Mouse (Mus musculus) T-cell, adult 2 months (primary cell): ENCODE data around the gene Asap2.

Source experiments
- DNase-seq: peaks from one replicate; pipeline ENCODE4 v3.0.0; 2022; ENCODE audit warnings: low spot score

The Asap2 gene

GRCm38 (mm10) chr12:21264970-21265369 is 274.7 kb downstream of the Asap2 start:
- no peak for DNase-seq

- no peak for DNase-seq
These were observed 275.2 kb downstream of the Asap2 start for GRCm38 (mm10) chr12:21265501-21265900.

GRCm38 (mm10) chr12:21265946-21266783 is 275.9 kb downstream of the Asap2 start:
- DNase-seq = no peak

DNA sequence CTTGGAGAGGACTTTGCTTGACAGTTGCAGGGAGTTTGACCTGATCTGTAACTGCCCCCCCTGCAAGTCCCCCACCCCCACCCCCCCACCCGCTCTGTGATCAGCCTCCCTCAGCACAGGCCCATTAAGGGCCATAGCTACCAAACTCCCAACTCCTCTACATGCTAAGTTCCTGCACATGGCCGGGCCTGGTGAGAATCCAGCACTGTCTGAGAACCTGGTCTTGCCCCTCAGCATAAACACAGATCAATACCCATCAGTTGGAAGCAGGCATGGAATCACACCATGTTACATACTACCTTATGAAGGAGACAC is 276.5 kb downstream of the Asap2 start:
- no peak for DNase-seq

GRCm38 (mm10) chr12:21268083-21268616 is 277.9 kb downstream of the Asap2 start:
- no peak for DNase-seq

DNA sequence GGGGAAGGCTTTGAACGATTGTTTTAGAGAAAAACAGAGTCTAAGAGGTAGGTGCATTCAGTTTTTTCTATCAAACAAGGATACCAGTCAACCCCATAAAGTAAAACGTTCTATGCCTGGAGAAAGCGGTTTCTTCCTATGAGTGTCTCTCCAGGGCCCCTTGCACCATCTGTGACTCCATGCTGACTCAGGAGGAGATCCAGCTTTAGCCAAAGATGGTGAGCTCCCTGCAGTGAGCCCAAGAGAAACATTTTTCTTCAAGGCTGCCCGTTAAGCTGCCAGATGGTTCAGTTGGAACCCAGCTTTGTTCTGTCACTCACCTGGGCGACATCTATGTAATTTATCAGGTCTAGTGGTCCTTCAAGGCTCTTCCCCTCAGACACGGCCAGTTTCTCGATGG is 284.2 kb downstream of the Asap2 start:
- no peak for DNase-seq

DNA sequence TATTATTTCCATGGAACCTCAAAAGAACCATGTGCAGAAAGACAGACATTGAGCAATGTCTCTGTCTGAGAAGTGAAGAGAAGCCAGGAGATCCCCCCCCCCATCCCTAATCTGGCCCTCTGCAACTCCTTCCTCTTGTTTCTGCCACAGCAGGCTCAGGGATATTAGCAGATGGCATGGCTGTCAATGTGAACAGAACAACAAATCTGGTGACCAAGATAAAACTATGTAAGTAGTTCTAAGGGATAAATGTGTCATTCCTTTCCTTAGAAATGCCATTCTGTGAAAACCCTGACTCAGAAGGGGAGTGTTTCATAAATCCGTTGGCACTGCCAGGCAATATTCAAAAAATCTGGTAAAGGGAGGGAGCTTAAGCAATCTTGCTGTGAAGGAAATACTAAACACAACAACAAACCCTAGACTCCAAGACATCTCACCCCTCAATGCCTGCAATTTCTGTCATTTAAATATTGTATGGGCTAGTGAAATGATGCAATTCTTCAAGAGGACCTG is 287.1 kb downstream of the Asap2 start:
- DNase-seq = no peak

- DNase-seq = no peak
These were observed 294.6 kb downstream of the Asap2 start, which contains the start of gene Cpsf3 for GRCm38 (mm10) chr12:21284761-21285441. Cpsf3 (plus strand) TSS chr12:21285391.

DNA sequence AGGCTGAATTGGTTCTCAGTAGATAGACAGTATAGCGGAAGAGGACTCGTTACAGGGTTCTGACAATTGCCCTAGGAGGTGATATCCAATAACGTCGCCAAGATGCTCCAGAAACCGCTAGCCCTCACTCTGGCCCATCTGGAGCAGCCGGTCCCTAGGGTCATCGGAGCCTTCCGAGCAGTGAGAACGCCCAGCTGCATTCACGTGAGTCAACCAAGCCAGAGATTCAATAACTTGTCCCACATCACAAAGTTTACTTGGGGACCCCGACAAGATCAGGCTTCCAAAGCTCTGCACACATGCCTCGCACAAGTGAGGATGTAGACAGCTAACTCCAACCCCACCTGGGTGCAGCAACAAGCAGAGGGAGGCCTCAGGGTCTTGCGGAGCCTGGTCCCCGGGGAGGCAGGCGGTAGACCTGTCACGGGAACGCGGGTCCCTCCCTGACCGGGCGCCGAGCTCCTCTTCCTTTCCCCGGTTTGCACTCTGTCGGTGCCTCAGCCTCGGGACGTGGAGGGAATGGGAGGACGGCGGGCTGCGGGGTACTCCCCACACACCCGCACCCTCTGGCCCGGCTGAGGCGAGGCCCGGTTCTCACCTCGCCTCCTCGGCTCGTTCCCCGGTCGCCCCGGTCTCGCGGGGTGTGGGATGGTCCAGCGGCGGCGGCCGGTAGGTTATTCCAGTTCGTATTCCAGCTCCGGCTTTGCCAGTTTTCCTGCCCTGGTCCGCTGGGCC is 295.4 kb downstream of the Asap2 start:
- no peak for DNase-seq

GRCm38 (mm10) chr12:21286243-21286622 is 296.0 kb downstream of the Asap2 start, which contains the start of gene Itgb1bp1:
Itgb1bp1 (minus strand) TSS chr12:21286284.
- peak; percentile 97 for DNase-seq

DNA sequence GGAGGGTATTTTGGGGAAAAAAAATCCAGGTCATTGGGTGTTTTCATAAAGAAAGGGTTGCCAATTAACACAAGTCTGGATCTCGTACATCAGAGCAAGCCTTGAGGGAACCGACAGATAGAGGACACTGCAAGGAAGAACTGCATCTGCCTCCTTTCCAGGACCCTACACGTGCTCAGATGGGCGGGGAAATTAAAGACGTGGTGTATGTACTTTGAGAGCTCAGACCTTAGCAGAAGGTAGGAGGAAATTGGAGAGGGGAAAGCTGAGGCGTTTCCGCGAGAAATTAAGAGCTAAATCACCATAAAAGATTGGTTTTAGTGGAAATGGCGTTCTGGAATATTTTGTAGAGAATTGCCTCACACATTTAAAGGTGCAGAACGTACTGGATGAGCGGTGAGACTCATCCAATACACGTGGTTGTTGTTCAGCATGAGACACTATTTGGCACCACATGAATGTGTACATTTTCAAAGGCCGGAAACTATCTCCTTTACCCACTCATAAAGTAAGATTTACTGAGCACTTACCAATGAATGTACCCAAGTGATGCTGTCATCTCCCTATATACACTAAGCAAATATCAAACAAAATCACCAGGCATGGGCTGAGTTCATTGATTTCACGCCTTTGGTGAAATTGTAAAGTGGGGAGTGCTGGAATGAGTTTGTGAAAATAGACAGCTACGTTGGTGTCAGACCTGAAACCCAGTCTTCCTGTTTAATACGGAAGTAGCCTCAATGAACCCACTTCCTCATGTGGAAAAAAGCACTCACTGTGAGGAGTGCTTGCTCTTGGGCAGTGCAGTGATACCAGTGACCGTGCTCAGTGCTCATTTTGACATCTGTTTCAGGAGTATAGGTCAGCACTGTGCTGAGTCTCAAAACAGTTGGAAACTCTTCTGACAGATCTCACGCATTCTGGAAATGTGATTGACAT is 296.7 kb downstream of the Asap2 start:
- peak; percentile 57 for DNase-seq

GRCm38 (mm10) chr12:21288716-21289395 is 298.6 kb downstream of the Asap2 start:
- DNase-seq = no peak

GRCm38 (mm10) chr12:21289651-21290050 is 299.4 kb downstream of the Asap2 start:
- no peak for DNase-seq

DNA sequence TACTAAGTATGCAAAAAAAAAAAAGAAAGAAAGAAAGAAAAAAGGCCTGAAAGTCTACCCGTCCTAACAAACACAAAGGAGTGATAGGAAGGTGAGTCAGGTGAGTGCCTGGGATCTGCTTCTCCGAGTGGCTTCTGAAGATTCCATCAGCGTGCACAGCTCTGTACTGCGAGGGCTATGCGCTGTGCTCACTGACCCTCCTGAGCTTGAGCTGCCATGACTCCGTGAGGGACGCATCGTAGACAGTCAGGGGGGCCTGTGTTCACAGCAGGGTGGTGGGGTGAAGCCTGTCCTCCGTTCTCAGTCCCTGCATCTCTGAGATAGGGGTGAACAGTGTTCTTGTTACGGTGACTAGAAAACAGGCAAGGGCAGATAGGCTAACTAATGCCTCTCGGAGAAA is 308.6 kb downstream of the Asap2 start:
- no peak for DNase-seq

DNA sequence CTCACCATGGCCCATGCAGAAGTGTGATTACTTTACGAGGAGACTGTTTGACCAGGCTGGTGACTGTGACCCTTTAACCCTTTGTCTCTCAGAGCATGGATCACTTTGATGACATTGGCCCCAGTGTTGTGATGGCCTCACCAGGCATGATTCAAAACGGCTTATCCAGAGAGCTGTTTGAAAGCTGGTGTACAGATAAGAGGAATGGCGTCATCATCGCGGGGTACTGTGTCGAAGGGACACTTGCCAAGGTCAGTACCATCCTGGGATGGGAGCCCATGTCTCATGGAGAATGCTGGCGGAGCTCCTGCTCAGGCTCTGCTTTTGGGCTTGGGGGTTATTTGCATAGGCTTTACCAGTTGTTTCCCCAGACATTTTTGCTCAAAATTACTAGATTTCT is 311.1 kb downstream of the Asap2 start:
- no peak for DNase-seq

GRCm38 (mm10) chr12:21301932-21302331 is 311.7 kb downstream of the Asap2 start:
- no peak for DNase-seq

- DNase-seq = no peak
These were observed 312.1 kb downstream of the Asap2 start for GRCm38 (mm10) chr12:21302361-21302783.

- no peak for DNase-seq
These were observed 315.5 kb downstream of the Asap2 start for GRCm38 (mm10) chr12:21305741-21306140.

DNA sequence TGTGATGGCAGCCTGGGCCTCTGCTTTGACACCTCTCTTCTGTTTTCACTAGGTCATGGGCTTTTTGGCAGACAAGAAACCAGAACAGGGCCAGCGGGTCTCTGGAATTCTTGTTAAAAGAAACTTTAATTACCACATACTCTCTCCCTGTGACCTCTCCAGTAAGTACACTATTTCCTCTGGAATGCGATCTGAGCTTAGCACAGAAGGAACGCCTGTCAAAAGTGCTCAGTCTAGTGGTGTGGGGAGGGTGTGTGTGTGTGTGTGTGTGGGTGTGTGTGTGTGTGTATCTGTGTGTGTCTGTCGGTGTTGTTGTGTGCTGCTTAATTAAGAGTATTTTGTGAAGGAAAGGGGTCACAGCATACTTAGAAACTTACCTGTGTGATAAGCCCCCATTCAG is 316.5 kb downstream of the Asap2 start:
- DNase-seq = no peak

DNA sequence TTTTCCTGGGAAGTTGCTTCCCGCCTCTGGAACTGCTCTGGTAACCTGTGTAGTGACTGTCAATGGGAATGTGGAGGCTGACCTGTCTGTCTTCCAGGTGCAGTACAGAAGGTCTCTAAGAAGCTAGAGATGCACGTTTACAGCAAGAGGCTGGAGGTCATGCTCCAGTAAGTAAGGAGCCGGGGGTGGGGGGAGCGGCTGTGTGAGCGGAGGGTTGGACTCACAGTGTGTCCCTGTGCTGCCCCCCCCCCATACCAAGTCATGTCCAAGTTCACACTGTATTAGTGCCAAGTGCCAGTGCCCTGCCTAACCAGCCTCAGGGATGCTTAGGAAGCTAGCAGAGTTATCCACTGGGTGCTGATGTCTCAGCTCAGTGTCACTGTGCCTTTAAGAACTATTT is 321.9 kb downstream of the Asap2 start:
- no peak for DNase-seq
